Mouse (Mus musculus): ENCODE measurements around the gene B3gnt6.

GRCm38 (mm10) chr7:98146447-98146845 lies 52.8 kb downstream of the B3gnt6 start:
- no peak for TF ChIP-seq CTCF (IDR thresholded peaks at IDR 0.05; ENCODE audit: extremely low read depth, insufficient read depth, low read length)
- TF ChIP-seq POLR2A (IDR thresholded peaks at IDR 0.05; ENCODE audit: extremely low read depth, insufficient read depth, low read length): no peak
